Mouse (Mus musculus): ENCODE measurements around the gene Mdga2. TPM values are rescaled to one million over a fixed set of nuclear protein-coding genes. Genes with fewer than 3 reads are reported as not detected.

Mdga2 gene
- total RNA-seq, 2 experiments from 2014 or later, result 0.09 to 0.49 TPM

GRCm38 (mm10) chr12:66734536-66734935, 487.8 kb downstream of the Mdga2 start:
- DNase-seq, result no peak
- intact Hi-C loops (cut with DNase I; ENCODE audit: low total_unique reads), result no loop called here

DNA sequence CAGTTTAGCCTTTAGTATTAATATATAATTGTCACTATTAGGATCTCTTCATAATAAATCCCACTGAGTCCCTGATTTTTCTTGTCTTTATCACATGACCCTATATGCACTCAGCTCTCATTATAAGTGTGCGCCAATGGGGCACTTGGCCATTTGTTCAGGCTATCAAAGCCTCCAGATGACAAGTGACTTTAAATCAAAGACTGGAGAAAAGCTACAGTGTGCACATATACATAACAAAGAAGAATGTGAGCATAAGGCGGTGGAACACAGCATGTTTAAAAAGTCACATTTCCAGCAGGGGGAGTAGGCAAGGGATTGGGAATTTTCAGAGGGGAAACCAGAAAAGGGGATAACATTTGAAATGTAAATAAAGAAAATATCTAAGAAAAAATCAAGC, 497.9 kb downstream of the Mdga2 start:
- intact Hi-C loops (cut with DNase I; ENCODE audit: low total_unique reads), result no loop called here
- no peak for DNase-seq

DNA sequence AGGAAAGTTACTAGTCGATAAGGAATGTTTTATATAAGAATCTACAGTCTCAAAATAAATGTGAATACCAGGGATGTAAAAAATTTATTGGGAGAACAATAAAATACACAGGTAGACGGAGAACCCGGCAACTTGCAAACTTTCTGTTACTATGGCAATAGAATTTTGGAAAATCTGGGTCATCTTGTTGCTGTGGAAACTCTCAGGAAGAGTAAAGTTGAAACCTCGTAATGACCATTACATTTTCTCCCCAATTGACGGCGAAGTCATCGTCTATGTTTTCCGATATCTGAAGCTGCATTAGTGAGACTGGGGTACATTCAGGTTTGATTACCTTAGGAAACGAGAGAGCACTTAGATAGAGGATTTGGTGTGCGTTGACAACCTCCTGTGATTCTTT, 514.0 kb downstream of the Mdga2 start:
- intact Hi-C loops (cut with DNase I; ENCODE audit: low total_unique reads), result no loop called here
- no peak for DNase-seq

DNA sequence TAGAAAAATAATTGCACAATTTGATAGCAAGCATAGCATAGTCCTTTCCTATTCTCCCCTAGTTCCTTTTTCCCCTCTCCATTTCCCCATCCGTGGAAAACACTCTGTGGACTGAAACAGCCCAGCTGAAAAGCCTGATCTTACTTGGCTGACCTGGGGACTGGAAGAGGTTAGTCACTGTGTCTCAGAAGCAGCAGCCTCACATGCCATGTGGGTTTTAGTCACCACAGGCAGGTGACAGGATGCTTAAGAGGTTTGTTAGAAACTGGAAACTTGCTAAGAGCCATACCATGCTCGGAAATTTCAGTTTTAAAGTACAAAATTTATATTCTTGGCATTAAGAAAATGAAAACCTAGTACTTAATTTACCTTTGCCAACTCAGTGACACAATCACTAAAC, 514.9 kb downstream of the Mdga2 start:
- DNase-seq, result no peak
- intact Hi-C loops (cut with DNase I; ENCODE audit: low total_unique reads), result no loop called here

- no peak for DNase-seq
- intact Hi-C loops (cut with DNase I; ENCODE audit: low total_unique reads), result no loop called here
Observed at GRCm38 (mm10) chr12:66705015-66705414, 517.3 kb downstream of the Mdga2 start.

- intact Hi-C loops (cut with DNase I; ENCODE audit: low total_unique reads), result no loop called here
- no peak for DNase-seq
Observed at GRCm38 (mm10) chr12:66702781-66703180, 519.6 kb downstream of the Mdga2 start.

DNA sequence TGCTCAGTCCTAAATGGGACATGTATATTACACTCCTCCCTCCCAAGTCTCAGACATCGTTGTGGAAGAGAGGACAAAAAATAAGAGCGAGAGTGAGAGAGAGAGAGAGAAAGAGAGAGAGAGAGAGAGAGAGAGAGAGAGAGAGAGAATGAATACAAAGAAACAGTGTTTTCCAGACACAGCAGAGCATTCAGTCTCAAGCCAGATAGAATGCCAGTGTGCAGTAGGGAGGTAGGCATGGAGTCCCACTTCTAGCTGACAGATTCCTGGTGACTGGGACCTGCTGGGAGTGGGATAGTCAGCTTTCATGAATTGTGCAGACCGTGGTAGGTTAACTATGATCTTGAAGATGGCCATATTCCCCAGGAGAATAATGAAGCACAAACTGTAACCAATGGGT, 542.8 kb downstream of the Mdga2 start:
- no peak for DNase-seq
- intact Hi-C loops (cut with DNase I; ENCODE audit: low total_unique reads), result no loop called here

- DNase-seq, result no peak
- intact Hi-C loops (cut with DNase I; ENCODE audit: low total_unique reads), result no loop called here
Observed at GRCm38 (mm10) chr12:66648605-66649552, 573.5 kb downstream of the Mdga2 start.

GRCm38 (mm10) chr12:66640408-66640807, 581.9 kb downstream of the Mdga2 start:
- intact Hi-C loops (cut with DNase I; ENCODE audit: low total_unique reads), result no loop called here
- DNase-seq, result no peak

GRCm38 (mm10) chr12:66619944-66620343, 602.4 kb downstream of the Mdga2 start:
- DNase-seq, result no peak
- intact Hi-C loops (cut with DNase I; ENCODE audit: low total_unique reads), result no loop called here

GRCm38 (mm10) chr12:66591617-66592230, 630.6 kb downstream of the Mdga2 start:
- no peak for DNase-seq
- intact Hi-C loops (cut with DNase I; ENCODE audit: low total_unique reads), result no loop called here

DNA sequence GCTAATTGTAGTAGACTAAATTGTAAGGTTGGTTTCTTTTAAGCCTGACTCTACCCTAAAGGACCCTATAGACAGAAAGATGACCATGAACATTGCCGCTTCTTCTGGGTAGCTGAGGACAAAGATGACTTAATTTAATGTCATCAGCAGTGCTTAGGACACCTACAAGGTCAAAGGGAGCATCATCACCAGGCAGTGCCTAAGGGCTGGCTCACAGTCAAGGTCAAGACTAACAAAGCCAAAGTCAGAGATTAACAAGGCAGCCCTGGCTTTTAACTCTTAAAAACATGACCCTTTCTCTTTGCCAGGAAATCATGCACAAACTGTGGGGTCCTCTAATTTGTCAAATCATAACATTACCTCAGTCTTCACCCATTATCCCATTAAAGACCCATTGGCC, 657.0 kb downstream of the Mdga2 start:
- intact Hi-C loops (cut with DNase I; ENCODE audit: low total_unique reads), result no loop called here
- DNase-seq, result no peak

DNA sequence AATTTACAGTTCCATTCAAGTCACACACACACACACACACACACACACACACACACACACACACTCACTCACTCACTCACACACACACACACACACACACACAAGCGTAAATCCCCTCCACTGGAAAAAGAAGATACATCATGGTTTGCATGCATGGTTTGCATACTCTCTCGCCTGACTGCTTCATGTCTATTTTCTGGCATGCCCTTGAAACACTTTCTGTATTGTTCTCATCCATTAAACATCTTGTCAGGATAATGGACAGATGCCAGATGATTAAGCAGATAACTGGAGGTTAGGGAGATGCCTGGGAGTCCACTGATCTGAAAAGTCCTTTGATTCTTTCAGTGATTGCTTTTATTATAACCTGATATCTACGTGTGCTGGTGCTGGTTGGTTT, 665.5 kb downstream of the Mdga2 start:
- DNase-seq, result no peak
- intact Hi-C loops (cut with DNase I; ENCODE audit: low total_unique reads), result no loop called here

DNA sequence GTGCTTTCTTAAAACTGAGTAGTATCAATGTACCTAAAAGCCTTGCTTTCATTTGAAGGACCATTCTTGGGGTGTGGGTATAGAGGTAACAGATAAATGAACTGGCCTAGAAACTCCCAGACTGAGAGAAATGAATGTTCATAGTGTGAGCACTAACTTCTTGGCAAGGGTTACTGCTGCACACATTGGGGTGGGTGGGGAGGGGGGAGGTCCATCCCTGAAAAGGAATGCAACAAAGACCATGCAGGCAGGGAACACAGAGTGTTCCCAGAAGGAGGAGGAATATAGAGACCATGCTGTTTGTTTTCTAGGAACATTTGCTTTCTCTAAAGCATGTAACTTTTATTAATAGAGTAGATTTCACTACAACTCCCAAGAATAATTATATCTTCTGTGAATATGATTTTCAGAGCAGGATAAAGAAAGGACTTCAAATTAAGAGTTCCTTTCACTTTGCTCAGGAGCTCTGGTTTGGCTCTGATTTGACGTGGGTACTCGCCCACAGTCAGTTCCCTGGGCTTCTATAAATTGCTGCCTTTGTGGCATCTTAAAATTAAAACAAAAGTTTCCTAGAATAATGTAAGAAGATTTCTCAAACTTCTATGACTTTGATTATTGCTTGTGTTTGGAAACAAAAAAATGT, 666.0 kb downstream of the Mdga2 start:
- no peak for DNase-seq
- intact Hi-C loops (cut with DNase I; ENCODE audit: low total_unique reads), result no loop called here

DNA sequence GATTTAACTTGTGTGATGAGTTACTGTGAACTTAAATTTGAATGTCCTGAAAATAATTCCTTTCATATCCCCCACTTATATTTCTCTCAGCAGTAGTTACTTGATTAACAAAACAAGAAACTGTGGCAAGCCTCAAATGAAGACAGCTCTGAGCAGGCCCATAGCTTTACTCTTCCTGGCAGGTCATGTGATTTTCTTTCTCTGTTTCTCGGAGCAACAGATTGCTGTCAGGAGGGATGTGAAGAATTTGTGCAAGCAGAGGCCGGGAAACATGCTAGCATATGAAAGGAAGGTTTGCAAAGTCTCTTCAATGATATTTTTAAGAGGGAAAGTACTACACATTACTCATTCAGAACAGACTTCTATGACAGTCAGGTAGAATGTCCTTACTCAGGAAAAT, 697.4 kb downstream of the Mdga2 start:
- no peak for DNase-seq

GRCm38 (mm10) chr12:66499258-66499657, 723.1 kb downstream of the Mdga2 start:
- DNase-seq, result no peak
- intact Hi-C loops (cut with DNase I; ENCODE audit: low total_unique reads), result no loop called here

More for the DNA sequence above, 697.4 kb downstream of the Mdga2 start:
- intact Hi-C loops (cut with DNase I; ENCODE audit: low total_unique reads), result no loop called here

- DNase-seq, result no peak
- intact Hi-C loops (cut with DNase I; ENCODE audit: low total_unique reads), result no loop called here
Observed at GRCm38 (mm10) chr12:66470868-66471267, 751.5 kb downstream of the Mdga2 start.

- intact Hi-C loops (cut with DNase I; ENCODE audit: low total_unique reads), result no loop called here
- no peak for DNase-seq
Observed at GRCm38 (mm10) chr12:66470243-66470863, 752.0 kb downstream of the Mdga2 start.

- intact Hi-C loops (cut with DNase I; ENCODE audit: low total_unique reads), result no loop called here
- DNase-seq, result no peak
Observed at GRCm38 (mm10) chr12:66465516-66465915, 756.8 kb downstream of the Mdga2 start.

DNA sequence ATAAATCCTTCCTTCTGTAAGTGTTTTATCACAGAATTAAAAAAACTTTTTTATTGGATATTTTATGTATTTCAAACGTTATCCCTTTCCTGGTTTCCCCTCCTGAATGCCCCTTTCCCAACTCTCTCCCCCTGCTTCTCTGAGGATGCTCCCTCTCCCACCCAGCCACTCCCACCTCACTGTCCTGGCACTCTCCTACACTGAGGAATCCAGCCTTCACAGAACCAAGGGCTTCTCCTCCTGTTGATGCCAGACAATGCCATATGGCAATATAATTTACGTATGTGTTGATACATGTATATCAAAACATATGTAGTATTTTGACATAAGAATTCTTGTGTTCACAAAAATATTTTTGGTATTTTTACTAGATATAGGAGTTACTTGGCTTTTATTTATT, 779.0 kb downstream of the Mdga2 start:
- DNase-seq, result no peak
- intact Hi-C loops (cut with DNase I; ENCODE audit: low total_unique reads), result no loop called here

Measured in gastrocnemius, postnatal 14 days (tissue).